Mouse (Mus musculus) MEL (cell line): ENCODE results near the gene Aunip.

ENCODE experiments used
- CTCF ChIP-seq, 3 experiments: IDR thresholded peaks in 2 of 3; conservative IDR thresholded peaks in 1 of 3; 2 replicates each; pipeline ENCODE4 v1.5.1; 2011 to 2012; ENCODE audit warnings: low read length in 3 of 3, low read depth in 2 of 3, mild to moderate bottlenecking in 2 of 3, improper control_type of control experiment in 1 of 3, inconsistent platforms in 1 of 3, mixed read lengths in 1 of 3, moderate library complexity in 1 of 3; ENCODE audit not compliant: control insufficient read depth in 1 of 3, insufficient read depth in 1 of 3, poor library complexity in 1 of 3, severe bottlenecking in 1 of 3
- E2F4 ChIP-seq: IDR thresholded peaks from 2 replicates; pipeline ENCODE4 v1.6.1; 2011; ENCODE audit warnings: low read depth, low read length, improper control_type of control experiment, borderline replicate concordance
- ETS1 ChIP-seq: IDR thresholded peaks from 2 replicates; pipeline ENCODE4 v1.6.1; 2012; ENCODE audit warnings: low read depth, mild to moderate bottlenecking, inconsistent platforms, low read length, improper control_type of control experiment, moderate library complexity
- MAX ChIP-seq: IDR thresholded peaks from 2 replicates; pipeline ENCODE4 v1.6.1; 2011; ENCODE audit warnings: low read length, improper control_type of control experiment
- POLR2A ChIP-seq, 2 experiments: IDR thresholded peaks; 2 replicates each; pipeline ENCODE4 v1.6.1; 2011 to 2012; ENCODE audit warnings: low read length in 2 of 2, mild to moderate bottlenecking in 2 of 2, control low read depth in 1 of 2, improper control_type of control experiment in 1 of 2, low read depth in 1 of 2, moderate library complexity in 1 of 2; ENCODE audit not compliant: control insufficient read depth in 1 of 2, insufficient read depth in 1 of 2, poor library complexity in 1 of 2
- POLR2AphosphoS2 ChIP-seq: IDR thresholded peaks from 2 replicates; pipeline ENCODE4 v1.6.1; 2011; ENCODE audit warnings: low read length, improper control_type of control experiment
- TCF12 ChIP-seq: IDR thresholded peaks from 2 replicates; pipeline ENCODE4 v1.6.1; 2014; ENCODE audit warnings: low read depth, mild to moderate bottlenecking, inconsistent platforms, low read length, improper control_type of control experiment, moderate library complexity

GRCm38 (mm10) chr4:134558570-134559113 lies 47.8 kb downstream of the Aunip start:
- TF ChIP-seq POLR2A (IDR thresholded peaks at IDR 0.05; ENCODE audit: control insufficient read depth in 1 of 2, insufficient read depth in 1 of 2, low read depth in 1 of 2, low read length in 2 of 2, poor library complexity in 1 of 2) (no peak), CTCF (IDR thresholded peaks at IDR 0.05 in 2 of 3, conservative IDR thresholded peaks at IDR 0.05 in 1 of 3; ENCODE audit: control insufficient read depth in 1 of 3, insufficient read depth in 1 of 3, low read depth in 2 of 3, low read length in 3 of 3, poor library complexity in 1 of 3, severe bottlenecking in 1 of 3) (no peak), E2F4 (no peak), MAX (no peak), ETS1 (no peak), TCF12 (no peak), POLR2AphosphoS2 (no peak)
